Mouse (Mus musculus): ENCODE measurements around the gene Zfp27.
"Not testable (repeated sequence)": the region's sequence is repeated elsewhere in the genome, so short reads cannot be mapped to it uniquely, and the experiment has no call there.

Gene Zfp27

GRCm38 (mm10) chr7:29880916-29881315 lies 25.5 kb downstream of the Zfp27 start:
- DNase-seq, result no peak

GRCm38 (mm10) chr7:29880056-29880455 lies 26.3 kb downstream of the Zfp27 start:
- DNase-seq, result no peak

GRCm38 (mm10) chr7:29877561-29877960 lies 28.8 kb downstream of the Zfp27 start:
- DNase-seq, result not testable (repeated sequence)

- DNase-seq, result no peak
Measured at GRCm38 (mm10) chr7:29874256-29874655, 32.1 kb downstream of the Zfp27 start.

GRCm38 (mm10) chr7:29861660-29862059 lies 44.7 kb downstream of the Zfp27 start:
- no peak for DNase-seq

- peak; percentile 93 for DNase-seq
Measured at GRCm38 (mm10) chr7:29859532-29860517, 46.5 kb downstream of the Zfp27 start, which contains the start of gene Zfp420. TSS of gene Zfp420 (plus strand) at chr7:29859979.

- peak; percentile 90 for DNase-seq
Measured at GRCm38 (mm10) chr7:29853219-29853842, 53.0 kb downstream of the Zfp27 start, which contains the start of gene Zfp940. TSS of gene Zfp940 (minus strand) at chr7:29853669.

- DNase-seq, result no peak
Measured at GRCm38 (mm10) chr7:29852831-29853218, 53.5 kb downstream of the Zfp27 start.

- no peak for DNase-seq
Measured at GRCm38 (mm10) chr7:29844616-29845015, 61.8 kb downstream of the Zfp27 start.
